Mouse (Mus musculus) layer of hippocampus, adult 2 months (tissue): ENCODE measurements around the gene Lrtm1. TPM values are rescaled to one million over a fixed set of nuclear protein-coding genes. Genes with fewer than 3 reads are reported as not detected.

Experiments used
- DNase-seq, 2 experiments: peaks; one replicate each; pipeline ENCODE4 v3.0.0; 2022; ENCODE audit warnings: low spot score in 2 of 2
- H3K27ac ChIP-seq: fragments of 200-600 bp; 2 replicates; pipeline ENCODE4 v1.8.1; 2022
- H3K4me3 ChIP-seq: fragments of 200-600 bp; 2 replicates; pipeline ENCODE4 v1.8.1; 2022; ENCODE audit warnings: mild to moderate bottlenecking
- CTCF ChIP-seq: fragments of 200-600 bp; conservative IDR thresholded peaks from 2 replicates; pipeline ENCODE4 v1.8.1; 2022; ENCODE audit warnings: antibody characterized with exemption, mild to moderate bottlenecking, moderate library complexity
- total RNA-seq, 2 experiments: library from RNA; stranded (reverse); gene quantifications; 2 replicates each; pipeline ENCODE4 v1.2.3; 2021

The Lrtm1 gene
- total RNA-seq, 2 experiments from 2014 or later = not detected

GRCm38 (mm10) chr14:29042355-29042754 lies 24.3 kb downstream of the Lrtm1 start:
- Histone ChIP-seq H3K27ac (no peak overlapping the region), H3K4me3 (no peak overlapping the region)
- no peak for DNase-seq
- TF ChIP-seq CTCF = no peak

GRCm38 (mm10) chr14:29051951-29052835 lies 34.2 kb downstream of the Lrtm1 start:
- no peak for TF ChIP-seq CTCF
- no peak for DNase-seq
- Histone ChIP-seq H3K4me3 (no peak overlapping the region), H3K27ac (no peak overlapping the region)

- peak overlapping the region; percentile 12 for H3K27ac ChIP-seq
- H3K4me3 ChIP-seq = no peak overlapping the region
- peak; percentile 18 to 30 for DNase-seq
- no peak for TF ChIP-seq CTCF
Observed at GRCm38 (mm10) chr14:29060679-29061078, 42.7 kb downstream of the Lrtm1 start.

GRCm38 (mm10) chr14:29061491-29061890 lies 43.5 kb downstream of the Lrtm1 start:
- peak overlapping the region; percentile 12; the same call in 1 of the 2 replicates for H3K27ac ChIP-seq
- TF ChIP-seq CTCF = no peak
- H3K4me3 ChIP-seq = no peak overlapping the region
- no peak for DNase-seq

GRCm38 (mm10) chr14:29062676-29063075 lies 44.7 kb downstream of the Lrtm1 start:
- Histone ChIP-seq H3K27ac (no peak overlapping the region), H3K4me3 (no peak overlapping the region)
- no peak for TF ChIP-seq CTCF
- no peak for DNase-seq

GRCm38 (mm10) chr14:29073747-29074146 lies 55.7 kb downstream of the Lrtm1 start:
- H3K27ac ChIP-seq = no peak overlapping the region
- peak; percentile 65 for TF ChIP-seq CTCF
- H3K4me3 ChIP-seq = no peak overlapping the region
- no peak for DNase-seq

- TF ChIP-seq CTCF = no peak
Observed at GRCm38 (mm10) chr14:29077418-29077817, 59.4 kb downstream of the Lrtm1 start.

GRCm38 (mm10) chr14:29080228-29080627 lies 62.2 kb downstream of the Lrtm1 start:
- Histone ChIP-seq H3K4me3 (no peak overlapping the region), H3K27ac (no peak overlapping the region)
- no peak for TF ChIP-seq CTCF
- no peak for DNase-seq

More at GRCm38 (mm10) chr14:29077418-29077817, 59.4 kb downstream of the Lrtm1 start:
- no peak overlapping the region for H3K4me3 ChIP-seq
- H3K27ac ChIP-seq = no peak overlapping the region
- no peak for DNase-seq

- Histone ChIP-seq H3K4me3 (no peak overlapping the region), H3K27ac (no peak overlapping the region)
- DNase-seq = no peak
- TF ChIP-seq CTCF = no peak
Observed at GRCm38 (mm10) chr14:29080630-29081029, 62.6 kb downstream of the Lrtm1 start.

GRCm38 (mm10) chr14:29082171-29082570 lies 64.2 kb downstream of the Lrtm1 start:
- no peak for TF ChIP-seq CTCF
- Histone ChIP-seq H3K27ac (no peak overlapping the region), H3K4me3 (no peak overlapping the region)
- DNase-seq = no peak
